Mouse (Mus musculus): Measurements from ENCODE around the gene Riox2.
"Not testable (repeated sequence)": the region's sequence is repeated elsewhere in the genome, so short reads cannot be mapped to it uniquely, and the experiment has no call there.

GRCm38 (mm10) chr16:59459259-59459861, 12.2 kb upstream of the Riox2 start:
- not testable (repeated sequence) for TF ChIP-seq GATA1, TAL1 (IDR thresholded peaks at IDR 0.05; ENCODE audit: low read length)

All from erythroblast, embryonic 14.5 days (primary cell).